Mouse (Mus musculus) hindbrain, postnatal 0 days (tissue): Measurements from ENCODE around the gene Spon1. TPM values are rescaled to one million over a fixed set of nuclear protein-coding genes. Genes with fewer than 3 reads are reported as not detected.

Experiments
- ATAC-seq: fragments of 200-750 bp; cut with Nextera tagmentation; 2 replicates; pipeline ENCODE4 v1.8.0; 2017; ENCODE audit warnings: mild to moderate bottlenecking, moderate TSS enrichment, moderate library complexity
- DNase-seq: peaks from one replicate; pipeline ENCODE4 v3.0.0-alpha.2; 2015; ENCODE audit warnings: low spot score
- H3K27ac ChIP-seq: fragments of 300-500 bp; sonication (generic); 2 replicates; pipeline ENCODE4 v1.5.1; 2014; ENCODE audit warnings: mild to moderate bottlenecking
- H3K27me3 ChIP-seq: fragments of 300-500 bp; sonication (generic); 2 replicates; pipeline ENCODE4 v1.6.1; 2014; ENCODE audit warnings: low read length, mixed read lengths; ENCODE audit not compliant: insufficient read depth
- H3K36me3 ChIP-seq: fragments of 300-500 bp; sonication (generic); 2 replicates; pipeline ENCODE4 v1.6.1; 2014; ENCODE audit warnings: low read length, mixed read lengths; ENCODE audit not compliant: insufficient read depth
- H3K4me1 ChIP-seq: fragments of 300-500 bp; sonication (generic); 2 replicates; pipeline ENCODE4 v1.6.1; 2014; ENCODE audit warnings: antibody characterized with exemption, low read length, mixed read lengths; ENCODE audit not compliant: insufficient read depth
- H3K4me2 ChIP-seq: fragments of 300-500 bp; sonication (generic); 2 replicates; pipeline ENCODE4 v1.6.1; 2014; ENCODE audit warnings: low read depth, mild to moderate bottlenecking, low read length, moderate library complexity, mixed read lengths
- H3K4me3 ChIP-seq: fragments of 300-500 bp; sonication (generic); 2 replicates; pipeline ENCODE4 v1.5.1; 2014; ENCODE audit warnings: low read length
- H3K9ac ChIP-seq: fragments of 300-500 bp; sonication (generic); replicated peaks from 2 replicates; pipeline ENCODE4 v1.6.1; 2014; ENCODE audit warnings: mild to moderate bottlenecking, low read length, moderate library complexity, mixed read lengths
- H3K9me3 ChIP-seq: fragments of 300-500 bp; sonication (generic); 2 replicates; pipeline ENCODE4 v1.6.1; 2016; ENCODE audit warnings: low read length, mixed read lengths
- CTCF ChIP-seq: IDR thresholded peaks from 2 replicates; pipeline ENCODE4 v1.5.1; 2016; ENCODE audit warnings: antibody characterized with exemption, control low read depth, low read depth
- WGBS: fragments of 180-500 bp; shearing (Covaris S2); extraction: QIAGEN DNeasy Blood & Tissue Kit; methylation state at CpG from one replicate; pipeline ENCODE4 v1.1.7; 2014; 5-methylcytosine and 5-hydroxymethylcytosine counted together
- polyA plus RNA-seq: library from polyadenylated mRNA; unstranded; fragments of >200 nt; fragmentation: Nextera tagmentation; extraction: Ambion mirVana; gene quantifications from 2 replicates; pipeline ENCODE4 v1.2.1, GENCODE M21; 2015
- total RNA-seq: library from RNA; depleted of rRNA; stranded (reverse); fragments of >200 nt; gene quantifications from 2 replicates; pipeline ENCODE4 v1.2.3, GENCODE M21; 2014

The Spon1 gene
- total and polyA plus RNA-seq, 2 experiments from 2014 or later: 43.8 to 50.3 TPM

DNA sequence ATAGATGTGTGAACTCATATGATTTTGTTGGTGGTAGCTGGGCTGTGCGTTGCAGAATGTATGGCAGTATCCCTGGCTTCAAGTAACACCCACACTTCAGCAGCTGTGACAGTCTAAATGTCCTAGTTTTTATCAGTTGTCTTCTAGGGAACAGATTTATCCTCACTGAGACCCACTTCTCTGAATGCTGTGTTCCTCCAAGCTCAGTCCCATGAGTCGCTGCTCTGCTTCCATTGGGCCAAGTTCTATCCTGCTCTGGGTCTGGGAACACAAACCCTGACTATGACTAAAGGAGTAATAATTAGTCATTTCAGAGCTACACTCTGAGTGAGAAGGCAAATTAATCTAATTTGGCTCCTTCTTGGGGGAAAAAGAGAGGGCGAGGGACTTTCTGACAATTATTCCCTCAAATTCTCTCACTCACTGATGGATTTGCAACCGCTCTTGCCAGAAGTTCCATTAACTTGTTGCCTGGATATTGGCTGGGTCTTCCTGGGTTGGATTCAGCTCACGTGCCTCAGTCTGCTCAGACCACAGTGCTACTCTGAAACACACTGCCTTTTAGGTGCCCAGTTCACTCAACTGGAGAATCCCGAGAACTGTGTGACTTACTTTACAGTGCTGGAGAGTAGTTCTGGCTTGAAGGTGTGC, 32.9 kb downstream of the Spon1 start:
- Histone ChIP-seq H3K4me2 (no peak overlapping the region), H3K36me3 (no peaks in the 10 kb centered on the region), H3K9me3 (no peaks in the 10 kb centered on the region), H3K27me3 (no peaks in the 10 kb centered on the region), H3K9ac (no peak overlapping the region), H3K4me3 (no peak overlapping the region), H3K27ac (peak overlapping the region; percentile 26; the same call in 1 of the 2 replicates), H3K4me1 (no peaks in the 10 kb centered on the region)
- no peak for TF ChIP-seq CTCF
- DNase-seq (peak; percentile 67), ATAC-seq (peak; percentile 83)
- WGBS: 73% methylated on average over 6 of the region's 6 CpGs

DNA sequence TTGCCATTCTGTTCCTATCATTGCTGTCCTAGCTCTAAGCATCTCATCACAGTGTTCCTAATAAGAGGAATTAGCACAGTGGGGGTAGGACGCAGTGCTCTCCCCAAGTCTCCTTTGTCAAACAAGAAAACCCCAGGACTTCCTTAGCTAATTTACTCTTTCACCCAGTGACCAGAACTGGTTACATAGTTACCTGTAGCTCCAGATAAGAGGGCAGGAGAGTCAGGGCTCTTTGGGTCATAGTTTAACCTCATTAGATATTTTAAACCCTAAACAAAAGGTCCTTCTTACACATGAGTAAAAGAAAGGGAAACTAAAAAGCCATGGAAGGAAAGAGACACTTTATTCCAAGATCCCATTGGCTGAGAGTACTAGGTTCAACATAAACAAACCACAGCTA, 44.0 kb downstream of the Spon1 start:
- no peaks in the 10 kb centered on the region for H3K9me3 ChIP-seq
- 84% methylated on average over 1 of the region's 1 CpGs for WGBS
- H3K36me3 ChIP-seq: no peaks in the 10 kb centered on the region
- no peak overlapping the region for H3K27ac ChIP-seq
- no peak overlapping the region for H3K4me2 ChIP-seq
- ATAC-seq (no peak), DNase-seq (no peak)
- no peaks in the 10 kb centered on the region for H3K4me1 ChIP-seq
- no peaks in the 10 kb centered on the region for H3K27me3 ChIP-seq
- H3K9ac ChIP-seq: no peak overlapping the region
- TF ChIP-seq CTCF: no peak
- H3K4me3 ChIP-seq: no peak overlapping the region

DNA sequence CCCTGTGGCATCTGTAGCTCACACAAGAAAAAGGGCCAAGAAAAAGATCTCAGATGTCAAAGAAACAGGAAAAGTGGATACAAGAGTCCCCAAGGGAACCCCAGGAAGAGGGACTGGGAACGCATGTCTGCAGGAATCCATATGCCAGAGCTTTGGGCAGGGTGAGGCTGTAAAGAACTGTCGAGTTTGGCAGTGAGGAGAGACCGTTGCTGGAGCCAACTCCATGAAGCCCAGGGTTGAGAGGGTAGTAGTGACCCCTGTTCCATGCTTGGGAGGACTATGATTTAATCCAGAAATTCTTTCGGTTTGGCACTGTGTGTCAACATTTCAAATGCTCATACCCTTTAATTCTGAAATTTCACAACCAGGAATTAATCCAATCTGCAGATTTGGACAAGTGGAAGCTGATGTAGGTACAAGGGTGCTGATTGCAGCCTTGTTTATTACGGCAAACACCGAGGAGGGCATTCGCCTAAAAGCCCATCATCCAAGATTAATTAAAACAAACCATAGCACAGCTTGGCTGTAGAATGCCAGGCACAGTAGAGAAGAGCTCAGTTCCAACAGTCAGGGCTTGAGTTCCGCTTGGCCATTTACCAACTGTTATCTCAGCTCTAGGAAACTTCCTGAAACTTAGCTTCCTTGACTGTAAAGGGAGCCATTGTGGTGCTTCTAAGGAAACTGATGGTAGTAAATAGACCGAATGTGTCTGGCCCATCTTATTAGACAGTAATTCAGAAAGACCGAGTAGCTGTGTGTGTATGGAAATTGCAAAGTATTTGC, 45.8 kb downstream of the Spon1 start:
- Histone ChIP-seq H3K27me3 (no peaks in the 10 kb centered on the region), H3K27ac (no peak overlapping the region), H3K4me2 (no peak overlapping the region), H3K4me3 (no peak overlapping the region), H3K36me3 (no peaks in the 10 kb centered on the region), H3K9me3 (no peaks in the 10 kb centered on the region), H3K9ac (no peak overlapping the region), H3K4me1 (0 out of 2 replicates have a peak, but pooled peaks cover 1% of the 10 kb centered on the region)
- 52% methylated on average over 10 of the region's 10 CpGs for WGBS
- no peak for TF ChIP-seq CTCF
- no peak for ATAC-seq
- peak; percentile 49 for DNase-seq

DNA sequence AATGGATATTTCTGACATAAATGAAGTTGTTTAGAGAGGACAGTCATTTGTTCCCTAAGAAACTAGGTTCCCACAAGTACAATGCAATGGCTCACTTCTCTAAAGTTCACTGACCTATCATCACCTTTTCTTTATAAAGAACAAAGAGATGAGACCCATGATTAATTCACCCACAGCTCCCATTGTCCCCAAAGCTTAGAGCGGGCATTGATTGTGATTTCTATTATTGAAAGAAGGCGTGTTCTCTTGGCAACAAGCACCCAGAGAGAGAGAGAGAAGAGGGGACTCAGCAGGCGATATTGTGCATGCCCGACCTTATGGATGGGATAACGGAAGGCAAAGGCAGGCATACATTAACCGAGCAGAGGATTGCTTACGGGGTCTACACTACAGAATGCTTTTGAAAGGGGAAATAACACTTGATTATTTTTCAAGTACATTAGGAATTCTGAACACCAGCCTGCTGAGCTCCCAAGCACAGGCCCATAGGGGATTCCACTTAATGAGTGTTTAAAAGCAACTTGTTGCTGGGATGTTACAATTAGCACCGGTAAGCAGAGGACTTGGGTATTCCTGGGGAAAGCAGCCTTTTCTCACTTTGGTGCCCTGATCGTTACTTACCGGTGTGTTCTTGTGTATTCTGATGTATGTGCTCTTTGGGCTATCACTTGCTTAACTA, 48.4 kb downstream of the Spon1 start:
- Histone ChIP-seq H3K9me3 (no peaks in the 10 kb centered on the region), H3K36me3 (no peaks in the 10 kb centered on the region), H3K9ac (no peak overlapping the region), H3K4me1 (peaks cover 12% of the 10 kb centered on the region; the same call in 1 of the 2 replicates), H3K4me2 (no peak overlapping the region), H3K4me3 (no peak overlapping the region), H3K27ac (no peak overlapping the region), H3K27me3 (no peaks in the 10 kb centered on the region)
- ATAC-seq: no peak
- WGBS: 24% methylated on average over 10 of the region's 10 CpGs
- no peak for TF ChIP-seq CTCF
- DNase-seq: no peak

DNA sequence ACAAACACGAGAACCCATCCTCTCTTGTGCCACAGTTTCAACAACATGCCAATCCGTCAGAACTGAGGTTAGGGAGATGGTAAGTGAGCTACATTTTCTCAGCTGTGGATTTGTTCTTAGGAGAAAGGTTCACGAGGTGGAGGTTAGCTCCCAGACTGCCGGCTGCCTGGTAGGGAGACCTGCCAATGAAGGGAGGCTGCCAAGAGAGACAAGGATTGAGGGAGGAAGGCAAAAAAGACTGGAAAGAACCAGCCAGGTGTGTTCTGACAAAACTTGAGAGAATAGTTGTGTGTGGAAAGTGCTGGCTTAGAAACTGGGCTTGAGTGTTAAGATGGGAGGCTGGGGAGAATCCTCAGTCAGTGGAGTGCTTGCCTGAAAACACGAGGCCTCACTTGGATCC, 49.9 kb downstream of the Spon1 start:
- H3K36me3 ChIP-seq: no peaks in the 10 kb centered on the region
- no peak for TF ChIP-seq CTCF
- no peak overlapping the region for H3K9ac ChIP-seq
- no peak overlapping the region for H3K27ac ChIP-seq
- H3K9me3 ChIP-seq: no peaks in the 10 kb centered on the region
- no peak overlapping the region for H3K4me2 ChIP-seq
- no peak overlapping the region for H3K4me3 ChIP-seq
- 59% methylated on average over 5 of the region's 5 CpGs for WGBS
- H3K4me1 ChIP-seq: peaks cover 12% of the 10 kb centered on the region; the same call in 1 of the 2 replicates
- ATAC-seq (no peak), DNase-seq (no peak)
- no peaks in the 10 kb centered on the region for H3K27me3 ChIP-seq

DNA sequence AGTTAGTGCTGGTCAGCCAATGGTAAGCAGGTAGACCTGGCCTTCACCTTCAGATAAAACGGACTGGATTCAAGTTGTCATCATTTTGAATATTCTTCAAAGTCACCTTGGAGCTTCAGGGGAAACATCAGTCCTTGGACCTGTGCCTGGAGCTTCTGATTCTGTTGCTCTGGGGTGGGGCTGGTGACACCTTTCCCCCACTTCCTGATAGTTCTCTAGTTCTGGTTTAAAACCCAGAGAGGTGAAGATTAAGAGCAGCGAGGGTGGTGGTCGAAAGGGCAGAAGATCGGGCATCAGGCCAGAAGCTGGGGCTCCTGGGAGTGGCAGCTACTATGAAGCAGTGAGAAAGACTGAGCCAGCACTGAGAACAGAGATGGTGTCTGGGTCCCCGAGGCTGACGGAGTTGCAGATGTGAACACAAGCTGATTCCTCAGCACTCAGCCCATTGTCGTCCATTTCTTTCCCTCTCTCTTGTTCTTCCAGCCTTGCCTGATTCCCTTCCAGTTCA, 51.1 kb downstream of the Spon1 start:
- Histone ChIP-seq H3K4me3 (no peak overlapping the region), H3K9ac (no peak overlapping the region), H3K9me3 (no peaks in the 10 kb centered on the region), H3K36me3 (no peaks in the 10 kb centered on the region), H3K4me2 (no peak overlapping the region), H3K27me3 (no peaks in the 10 kb centered on the region), H3K27ac (no peak overlapping the region), H3K4me1 (peaks cover 12% of the 10 kb centered on the region; the same call in 1 of the 2 replicates)
- ATAC-seq (no peak), DNase-seq (no peak)
- WGBS: 60% methylated on average over 7 of the region's 7 CpGs
- no peak for TF ChIP-seq CTCF
